Mouse (Mus musculus): ENCODE results near the gene Tns2.

DNA sequence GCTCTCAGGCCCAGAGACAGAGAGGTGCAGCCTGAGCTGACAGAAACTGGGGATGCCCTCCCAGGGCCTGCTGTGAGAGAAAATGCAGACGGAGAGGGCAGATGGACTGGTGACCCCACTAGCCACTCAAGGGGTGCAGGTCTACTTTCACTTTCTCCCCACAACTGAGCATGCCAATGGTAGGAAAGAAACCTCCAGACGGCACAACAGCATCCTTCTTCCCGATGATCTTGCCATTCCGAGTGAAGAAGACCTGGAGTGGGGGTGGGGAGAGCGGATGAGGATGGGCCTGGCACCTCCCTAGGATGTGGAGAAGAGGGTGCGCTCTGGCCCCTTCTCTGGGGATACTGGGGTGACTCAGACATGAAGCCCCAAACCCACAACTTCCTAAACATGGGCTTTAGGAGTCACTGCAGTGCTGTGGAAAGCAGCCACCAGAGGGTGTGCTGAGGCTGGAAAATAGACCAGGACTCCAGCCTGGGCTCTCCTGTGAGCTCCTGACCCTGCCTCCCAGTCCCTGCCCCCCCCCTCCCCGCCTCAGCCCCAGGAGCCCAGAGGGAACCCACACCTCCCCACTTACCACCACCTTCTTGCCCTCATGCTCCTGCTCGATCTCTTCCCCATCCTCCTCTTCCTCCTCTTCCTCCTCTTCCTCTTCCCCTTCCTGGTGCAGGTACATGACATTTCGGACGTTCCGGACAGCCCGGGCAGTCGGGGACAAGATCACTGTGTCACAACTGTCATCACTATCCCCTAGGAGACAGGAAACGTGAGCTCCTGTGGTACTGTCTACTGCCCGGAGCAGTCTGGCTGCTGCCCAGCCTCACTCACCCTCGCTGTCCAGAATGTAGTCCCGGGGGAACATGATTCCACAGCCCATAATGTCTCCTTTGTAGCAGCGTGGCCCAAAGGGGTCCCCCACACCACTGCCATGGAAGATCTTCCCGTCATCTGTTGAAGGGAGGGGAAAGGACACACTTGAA lies 17.5 kb downstream of the Tns2 start:
- peak; percentile 47 for TF ChIP-seq CTCF (IDR thresholded peaks at IDR 0.05; ENCODE audit: low read depth)
- no peak for TF ChIP-seq EP300 (IDR thresholded peaks at IDR 0.05; ENCODE audit: low read depth)

Data from heart, postnatal 0 days (tissue).